Mouse (Mus musculus) spleen, adult 2 months (tissue): Measurements from ENCODE around the gene Gtf2ird1.

Experiments used
- CTCF ChIP-seq: fragments of 200-500 bp; IDR thresholded peaks from 2 replicates; pipeline ENCODE4 v1.5.1; 2011; ENCODE audit warnings: mild to moderate bottlenecking, inconsistent platforms; ENCODE audit not compliant: insufficient read depth, insufficient read length, insufficient replicate concordance; ENCODE audit errors: extremely low read depth
- POLR2A ChIP-seq: fragments of 200-500 bp; IDR thresholded peaks from 2 replicates; pipeline ENCODE4 v1.6.1; 2011; ENCODE audit warnings: low read depth, low read length, inconsistent platforms

- TF ChIP-seq CTCF (no peak), POLR2A (no peak)
Observed at GRCm38 (mm10) chr5:134322355-134322754, 134.2 kb downstream of the Gtf2ird1 start.
